Mouse (Mus musculus) embryonic facial prominence, embryonic 13.5 days (tissue): Measurements from ENCODE around the gene Tppp3. TPM values are rescaled to one million over a fixed set of nuclear protein-coding genes. Genes with fewer than 3 reads are reported as not detected.

ENCODE experiments used
- ATAC-seq: fragments of 200-750 bp; cut with Nextera tagmentation; 2 replicates; pipeline ENCODE4 v1.8.0; 2017; ENCODE audit warnings: low read depth; ENCODE audit not compliant: insufficient number of reproducible peaks, insufficient read depth, low FRiP score, low TSS enrichment
- H3K27ac ChIP-seq: fragments of 300-500 bp; sonication (generic); 2 replicates; pipeline ENCODE4 v1.5.1; 2015; ENCODE audit warnings: moderate library complexity, mild to moderate bottlenecking, inconsistent platforms
- H3K27me3 ChIP-seq: fragments of 300-500 bp; sonication (generic); 2 replicates; pipeline ENCODE4 v1.6.1; 2015; ENCODE audit warnings: mild to moderate bottlenecking, inconsistent platforms
- H3K36me3 ChIP-seq: fragments of 300-500 bp; sonication (generic); 2 replicates; pipeline ENCODE4 v1.6.1; 2015; ENCODE audit warnings: mild to moderate bottlenecking, inconsistent platforms
- H3K4me1 ChIP-seq: fragments of 300-500 bp; sonication (generic); 2 replicates; pipeline ENCODE4 v1.6.1; 2015; ENCODE audit warnings: inconsistent platforms
- H3K4me2 ChIP-seq: fragments of 300-500 bp; sonication (generic); 2 replicates; pipeline ENCODE4 v1.6.1; 2015; ENCODE audit warnings: moderate library complexity, mild to moderate bottlenecking, inconsistent platforms
- H3K4me3 ChIP-seq: fragments of 300-500 bp; sonication (generic); 2 replicates; pipeline ENCODE4 v1.5.1; 2015; ENCODE audit warnings: mild to moderate bottlenecking, inconsistent platforms
- H3K9ac ChIP-seq: fragments of 300-500 bp; sonication (generic); 2 replicates; pipeline ENCODE4 v1.6.1; 2015; ENCODE audit warnings: mild to moderate bottlenecking, inconsistent platforms
- H3K9me3 ChIP-seq: fragments of 300-500 bp; sonication (generic); 2 replicates; pipeline ENCODE4 v1.6.1; 2016; ENCODE audit warnings: inconsistent platforms
- WGBS: fragments of 180-500 bp; shearing (Covaris S2); methylation state at CpG from one replicate; pipeline ENCODE4 v1.1.7; 2015; ENCODE audit warnings: mixed read lengths; 5-methylcytosine and 5-hydroxymethylcytosine counted together
- polyA plus RNA-seq: library from polyadenylated mRNA; unstranded; fragments of >200 nt; fragmentation: Nextera tagmentation; extraction: Ambion mirVana; gene quantifications from 2 replicates; pipeline ENCODE4 v1.2.1, GENCODE M21; 2015

Gene Tppp3
- polyA plus RNA-seq, 1 experiment from 2014 or later = 23.1 TPM

DNA sequence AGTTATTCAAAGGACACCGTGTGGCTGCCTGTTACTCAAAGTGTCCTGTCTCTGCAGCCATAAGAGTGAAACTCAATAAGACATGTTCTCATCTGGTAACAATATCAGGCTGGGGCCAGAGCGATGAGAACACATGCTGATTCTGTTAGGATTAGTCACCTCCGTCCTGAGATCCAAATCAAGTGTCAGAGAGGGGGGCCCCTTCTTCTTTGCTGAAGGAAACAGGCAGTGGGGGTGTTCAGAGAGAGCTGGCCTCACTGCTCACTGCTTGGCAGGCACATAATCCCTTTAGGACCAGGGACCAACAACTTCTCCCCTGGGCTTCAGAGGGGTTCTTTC, 12.7 kb upstream of the Tppp3 start:
- H3K4me3 ChIP-seq = no peak overlapping the region
- H3K27ac ChIP-seq = peak overlapping the region; percentile 22; the same call in 1 of the 2 replicates
- 24% methylated on average over 3 of the region's 3 CpGs for WGBS
- H3K4me2 ChIP-seq = no peak overlapping the region
- no peak overlapping the region for H3K9ac ChIP-seq
- H3K36me3 ChIP-seq = peaks cover 40% of the 10 kb centered on the region
- H3K9me3 ChIP-seq = no peaks in the 10 kb centered on the region
- no peaks in the 10 kb centered on the region for H3K27me3 ChIP-seq
- H3K4me1 ChIP-seq = peaks cover 28% of the 10 kb centered on the region
- ATAC-seq = no peak

DNA sequence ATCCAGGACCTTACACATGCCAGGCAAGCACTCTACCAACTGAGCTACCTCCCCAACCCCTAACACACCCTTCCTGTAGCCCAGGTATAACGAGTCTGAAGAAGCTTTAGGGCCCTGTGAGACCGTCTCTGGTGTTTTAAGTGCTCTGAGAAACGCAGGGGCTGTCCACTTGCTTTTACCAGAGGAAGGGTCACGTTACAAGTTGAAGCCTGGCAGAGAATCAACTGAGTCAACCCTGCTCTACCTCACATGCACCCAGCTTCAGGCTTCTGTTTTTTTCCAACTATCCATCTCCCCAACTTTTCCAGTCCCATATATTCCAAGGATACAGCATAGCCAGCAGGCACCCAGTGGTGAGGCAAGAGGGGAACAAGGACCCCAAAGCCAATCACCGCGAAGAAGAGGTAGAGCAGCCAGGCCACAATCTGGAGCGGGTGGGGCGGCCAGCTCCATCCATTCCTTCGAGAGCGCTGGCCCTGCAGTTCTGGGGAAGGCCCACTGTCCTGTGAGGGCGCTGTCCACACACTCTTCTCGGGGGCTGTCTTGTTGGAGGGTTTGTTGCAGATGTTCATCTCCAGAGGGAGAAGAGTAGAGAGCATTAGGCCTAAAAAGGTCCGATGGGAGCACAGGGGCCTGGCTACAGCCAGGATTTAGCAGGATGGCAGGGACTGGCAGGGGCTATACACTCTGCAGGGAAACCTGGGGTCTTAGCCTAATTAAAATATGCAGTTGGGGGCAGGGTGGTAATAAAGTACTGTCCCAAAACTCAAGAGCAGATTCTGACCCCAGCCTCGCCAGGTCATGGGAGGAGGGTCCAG, 12.1 kb upstream of the Tppp3 start:
- H3K27me3 ChIP-seq = no peaks in the 10 kb centered on the region
- H3K27ac ChIP-seq = 0 out of 2 replicates have a peak overlapping the region, but pooled peaks have one; percentile 16
- no peak overlapping the region for H3K4me3 ChIP-seq
- WGBS = 27% methylated on average over 14 of the region's 14 CpGs
- peaks cover 28% of the 10 kb centered on the region for H3K4me1 ChIP-seq
- no peak overlapping the region for H3K4me2 ChIP-seq
- ATAC-seq = no peak
- peaks cover 46% of the 10 kb centered on the region for H3K36me3 ChIP-seq
- H3K9ac ChIP-seq = no peak overlapping the region
- H3K9me3 ChIP-seq = no peaks in the 10 kb centered on the region

DNA sequence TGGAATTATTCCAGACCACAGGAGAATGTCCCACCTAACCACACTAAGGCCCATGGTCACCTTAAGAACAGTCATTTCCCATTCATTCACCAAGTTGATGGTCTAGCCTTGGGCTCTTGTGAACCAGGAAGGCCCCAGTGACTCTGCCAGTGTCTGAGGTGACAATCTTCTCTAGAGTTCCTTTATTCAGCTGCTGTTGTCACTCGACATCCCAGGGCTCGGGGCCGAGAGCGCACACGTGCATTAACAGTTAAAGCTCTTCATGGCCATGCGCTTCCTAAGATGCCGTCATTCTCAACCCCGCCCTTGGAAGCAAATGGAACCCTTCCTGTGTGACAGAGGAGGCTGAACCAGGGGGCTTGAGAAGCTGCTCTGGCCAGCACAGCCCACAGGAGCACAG, 10.8 kb upstream of the Tppp3 start:
- 83% methylated on average over 8 of the region's 8 CpGs for WGBS
- Histone ChIP-seq H3K27me3 (no peaks in the 10 kb centered on the region), H3K9ac (no peak overlapping the region), H3K4me1 (peaks cover 28% of the 10 kb centered on the region), H3K4me3 (no peak overlapping the region), H3K4me2 (no peak overlapping the region), H3K9me3 (no peaks in the 10 kb centered on the region), H3K36me3 (peaks cover 54% of the 10 kb centered on the region), H3K27ac (no peak overlapping the region)
- ATAC-seq = no peak

DNA sequence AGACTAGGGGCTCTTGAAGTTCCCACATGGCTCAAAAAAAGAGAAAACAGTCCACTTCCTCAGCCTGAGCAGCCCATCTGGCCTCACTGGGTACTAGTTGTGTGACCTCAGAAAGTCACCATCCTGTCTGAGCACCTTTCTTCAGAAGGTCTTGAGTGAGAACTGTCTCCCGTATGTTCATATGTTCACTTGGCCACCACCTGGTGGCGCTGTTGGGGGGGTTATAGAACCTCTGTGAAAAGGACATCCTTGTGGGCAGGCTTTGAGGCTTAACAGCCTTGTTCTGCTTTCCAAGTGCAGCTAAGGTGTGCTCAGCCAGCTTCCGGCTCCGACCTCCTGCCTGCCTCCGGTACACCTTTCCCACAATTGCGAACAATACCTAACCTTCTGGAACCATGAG, 10.1 kb upstream of the Tppp3 start:
- Histone ChIP-seq H3K27ac (0 out of 2 replicates have a peak overlapping the region, but pooled peaks have one; percentile 48), H3K36me3 (peaks cover 55% of the 10 kb centered on the region), H3K9ac (no peak overlapping the region), H3K27me3 (no peaks in the 10 kb centered on the region), H3K4me2 (no peak overlapping the region), H3K4me1 (peaks cover 28% of the 10 kb centered on the region), H3K9me3 (no peaks in the 10 kb centered on the region), H3K4me3 (no peak overlapping the region)
- WGBS = 68% methylated on average over 6 of the region's 6 CpGs
- ATAC-seq = no peak

GRCm38 (mm10) chr8:105481013-105481412, 9.7 kb upstream of the Tppp3 start:
- Histone ChIP-seq H3K36me3 (peaks cover 57% of the 10 kb centered on the region), H3K27me3 (0 out of 2 replicates have a peak, but pooled peaks cover under 1% of the 10 kb centered on the region), H3K4me1 (peaks cover 28% of the 10 kb centered on the region), H3K27ac (0 out of 2 replicates have a peak overlapping the region, but pooled peaks have one; percentile 48), H3K4me3 (no peak overlapping the region), H3K9ac (no peak overlapping the region), H3K4me2 (no peak overlapping the region), H3K9me3 (no peaks in the 10 kb centered on the region)
- ATAC-seq = no peak
- 27% methylated on average over 2 of the region's 2 CpGs for WGBS

- no peak overlapping the region for H3K4me2 ChIP-seq
- no peaks in the 10 kb centered on the region for H3K9me3 ChIP-seq
- no peak overlapping the region for H3K4me3 ChIP-seq
- peaks cover 72% of the 10 kb centered on the region for H3K36me3 ChIP-seq
- no peak overlapping the region for H3K9ac ChIP-seq
- H3K4me1 ChIP-seq = peaks cover 23% of the 10 kb centered on the region
- no peak for ATAC-seq
- H3K27me3 ChIP-seq = peaks cover 31% of the 10 kb centered on the region
- no peak overlapping the region for H3K27ac ChIP-seq
- WGBS = 68% methylated on average over 3 of the region's 3 CpGs
Measured at GRCm38 (mm10) chr8:105477792-105478191, 6.5 kb upstream of the Tppp3 start.

GRCm38 (mm10) chr8:105476628-105477413, 5.5 kb upstream of the Tppp3 start:
- H3K27ac ChIP-seq = no peak overlapping the region
- H3K27me3 ChIP-seq = peaks cover 39% of the 10 kb centered on the region
- H3K4me2 ChIP-seq = no peak overlapping the region
- no peak overlapping the region for H3K4me3 ChIP-seq
- no peak for ATAC-seq
- H3K4me1 ChIP-seq = peaks cover 23% of the 10 kb centered on the region
- H3K36me3 ChIP-seq = peaks cover 72% of the 10 kb centered on the region
- WGBS = 43% methylated on average over 25 of the region's 25 CpGs
- H3K9me3 ChIP-seq = no peaks in the 10 kb centered on the region
- H3K9ac ChIP-seq = no peak overlapping the region

DNA sequence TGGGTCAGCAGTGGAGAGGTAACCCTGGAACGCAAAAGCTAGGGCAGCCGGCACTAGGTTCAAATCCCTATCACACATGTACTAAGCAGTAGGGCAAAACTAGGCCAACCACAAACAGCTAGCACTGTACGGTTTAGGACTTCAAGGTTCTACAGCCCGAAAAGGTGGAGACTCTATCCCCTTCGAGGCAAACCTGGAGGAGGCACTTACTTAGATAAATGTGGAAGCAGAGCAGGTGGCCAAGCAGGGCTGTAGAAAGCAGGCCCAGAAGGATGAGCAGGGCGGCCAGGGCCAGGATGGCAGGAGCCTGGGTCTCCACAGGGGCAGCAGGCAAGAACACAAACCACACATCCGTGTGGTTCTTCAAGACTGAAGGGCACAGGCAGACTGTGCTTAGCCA, 4.8 kb upstream of the Tppp3 start:
- Histone ChIP-seq H3K4me1 (peaks cover 26% of the 10 kb centered on the region), H3K4me2 (no peak overlapping the region), H3K9me3 (no peaks in the 10 kb centered on the region), H3K9ac (no peak overlapping the region), H3K27me3 (peaks cover 46% of the 10 kb centered on the region), H3K4me3 (no peak overlapping the region), H3K36me3 (peaks cover 66% of the 10 kb centered on the region), H3K27ac (no peak overlapping the region)
- no peak for ATAC-seq
- 95% methylated on average over 7 of the region's 7 CpGs for WGBS

DNA sequence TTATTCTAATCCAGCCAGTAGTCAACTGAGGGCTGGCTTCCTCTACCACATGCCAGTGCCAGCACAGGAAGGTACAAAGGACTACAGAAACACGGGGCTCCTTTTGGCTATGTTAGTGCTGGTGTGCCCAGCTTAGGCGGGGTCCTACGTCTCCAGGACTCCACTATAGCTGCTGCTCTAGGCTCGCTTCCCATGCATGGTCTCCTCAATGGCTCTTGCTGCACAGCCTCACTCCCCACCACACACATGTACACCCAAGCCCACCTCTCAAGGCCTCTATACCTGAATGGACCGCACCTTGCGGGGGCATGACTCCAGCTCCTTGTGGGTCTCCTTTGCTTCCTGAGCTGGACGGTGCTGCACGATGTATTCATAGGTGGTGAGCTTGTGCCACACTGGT, 4.4 kb upstream of the Tppp3 start:
- Histone ChIP-seq H3K4me3 (no peak overlapping the region), H3K9me3 (no peaks in the 10 kb centered on the region), H3K36me3 (peaks cover 64% of the 10 kb centered on the region), H3K27me3 (peaks cover 48% of the 10 kb centered on the region), H3K4me1 (peaks cover 26% of the 10 kb centered on the region), H3K4me2 (no peak overlapping the region), H3K27ac (no peak overlapping the region), H3K9ac (no peak overlapping the region)
- no peak for ATAC-seq
- WGBS = 91% methylated on average over 8 of the region's 8 CpGs

- H3K27me3 ChIP-seq = peaks cover 53% of the 10 kb centered on the region
- no peak overlapping the region for H3K4me2 ChIP-seq
- WGBS = 63% methylated on average over 4 of the region's 4 CpGs
- no peak overlapping the region for H3K27ac ChIP-seq
- no peak overlapping the region for H3K4me3 ChIP-seq
- H3K36me3 ChIP-seq = peaks cover 62% of the 10 kb centered on the region
- peaks cover 30% of the 10 kb centered on the region for H3K4me1 ChIP-seq
- no peak for ATAC-seq
- no peak overlapping the region for H3K9ac ChIP-seq
- no peaks in the 10 kb centered on the region for H3K9me3 ChIP-seq
Measured at GRCm38 (mm10) chr8:105475254-105475653, 3.9 kb upstream of the Tppp3 start.

DNA sequence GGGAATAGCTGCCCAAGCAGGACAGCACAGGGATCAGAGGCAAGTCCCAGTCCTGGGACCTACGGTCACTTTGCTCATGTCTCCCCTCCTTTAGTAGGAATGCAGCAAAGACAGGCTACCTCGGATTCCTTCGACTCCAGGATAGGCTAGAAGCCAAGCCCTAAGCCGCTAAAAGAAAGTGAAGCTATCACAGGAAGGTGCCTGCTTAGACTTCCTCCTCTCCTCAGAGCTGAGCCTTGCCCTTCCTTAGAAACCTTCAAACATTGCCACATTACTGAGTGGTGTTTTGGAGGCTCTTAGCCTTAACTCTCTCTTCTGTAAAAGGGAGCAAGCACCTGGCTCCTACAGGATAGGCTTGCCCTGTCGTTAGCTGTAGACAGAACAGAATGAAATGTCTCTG, 3.4 kb upstream of the Tppp3 start:
- Histone ChIP-seq H3K9me3 (no peaks in the 10 kb centered on the region), H3K4me2 (no peak overlapping the region), H3K36me3 (peaks cover 57% of the 10 kb centered on the region), H3K4me3 (no peak overlapping the region), H3K27me3 (peaks cover 57% of the 10 kb centered on the region), H3K9ac (peak overlapping the region; percentile 49; the same call in 1 of the 2 replicates), H3K4me1 (peaks cover 36% of the 10 kb centered on the region), H3K27ac (no peak overlapping the region)
- ATAC-seq = no peak
- 37% methylated on average over 5 of the region's 5 CpGs for WGBS
